Comparison of ENCODE assay signal across 19 mouse cellular contexts in the genomic region with DNA sequence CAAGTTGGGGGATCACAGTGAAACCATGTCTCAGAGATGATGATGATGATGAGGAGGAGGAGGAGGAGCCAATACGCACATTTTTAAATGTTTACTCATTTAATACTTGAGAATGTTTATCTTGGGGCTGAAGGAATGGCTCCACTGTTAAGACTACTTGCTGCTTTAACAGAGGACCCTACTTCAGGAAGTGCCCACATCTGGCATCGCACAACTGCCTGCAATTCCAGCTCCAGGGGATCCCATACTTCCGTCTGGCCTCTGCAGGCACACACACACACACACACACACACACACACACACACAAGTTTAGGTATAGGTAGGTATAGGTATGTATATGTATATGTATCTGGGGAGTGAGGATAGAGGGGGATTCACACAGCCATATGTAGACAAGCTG. TPM values are rescaled to one million over a fixed set of nuclear protein-coding genes. Genes with fewer than 3 reads are reported as not detected.
DNase-seq lines count a peak whose midpoint lies in the region; TF ChIP-seq lines count a peak whose summit lies in the region.
"Had no signal": no experiment of that assay in that cellular context is flagged by ENCODE, and none has a peak within 500 bp of the region (broad histone marks: within the 10 kb centered on the region; RNA-seq: fewer than 3 reads in every experiment).

No protein-coding gene starts in this region.

- no peaks in the 10 kb centered on the region for H3K36me3 ChIP-seq in C2C12 (ENCODE audit: control insufficient read depth, insufficient read depth)
- H3K36me3 ChIP-seq in myocyte (ENCODE audit: control insufficient read depth, insufficient read depth) = no peaks in the 10 kb centered on the region
- H3K36me3 ChIP-seq: G1E had no signal

- H3K4me3 ChIP-seq in C2C12 (ENCODE audit: insufficient read depth, poor library complexity, severe bottlenecking) (no peak overlapping the region), myocyte (no peak overlapping the region)

- no peaks in the 10 kb centered on the region for H3K79me3 ChIP-seq in C2C12 (ENCODE audit: low read depth)

- no peak overlapping the region for H3K4me2 ChIP-seq in myocyte (ENCODE audit: low read depth)

- H3K79me2 ChIP-seq in C2C12 (ENCODE audit: control insufficient read depth, insufficient read depth) (no peaks in the 10 kb centered on the region), myocyte (ENCODE audit: control insufficient read depth, insufficient read depth) (no peaks in the 10 kb centered on the region)

- no peaks in the 10 kb centered on the region for H3K27me3 ChIP-seq in C2C12 (ENCODE audit: control insufficient read depth, insufficient read depth, insufficient read length)
- H3K27me3 ChIP-seq in myocyte (ENCODE audit: control insufficient read depth, insufficient read depth, insufficient read length) = no peaks in the 10 kb centered on the region
- H3K27me3 ChIP-seq: CH12.LX, Patski had no signal

- TF ChIP-seq CTCF in C2C12 (IDR thresholded peaks at IDR 0.05; ENCODE audit: control insufficient read depth, insufficient read depth, insufficient read length) = no peak

- TF ChIP-seq POLR2A in myocyte (IDR thresholded peaks at IDR 0.05; ENCODE audit: insufficient read length, low read depth) = no peak

- DNase-seq in layer of hippocampus, adult 18-20 months (ENCODE audit: low spot score in 2 of 2) = no peak
- DNase-seq in left cerebral cortex, postnatal 4 days = no peak
- DNase-seq: adrenal gland, adult 2 months; adrenal gland, adult 8-10 months; adrenal gland, postnatal 10 days; adrenal gland, postnatal 14 days; adrenal gland, postnatal 25 days; adrenal gland, postnatal 36 days; B cell, adult 2 months; cerebellum, adult 11 months; cerebellum, adult 11-12 months; cerebellum, adult 18-20 months; cerebellum, adult 2 months had no signal

- intact Hi-C loops in left cerebral cortex, postnatal 4 days (cut with DNase I) = no loop called here

- no peak overlapping the region for H3ac ChIP-seq in C2C12 (ENCODE audit: control insufficient read depth, insufficient read length, low read depth)
- H3ac ChIP-seq in myocyte (ENCODE audit: control insufficient read depth, insufficient read length) = no peak overlapping the region

TF ChIP-seq in C2C12, 6 proteins besides CTCF, POLR2A, EP300 and RAD21:
- TF ChIP-seq USF1 (IDR thresholded peaks at IDR 0.05; ENCODE audit: low read depth) (no peak), CEBPB (IDR thresholded peaks at IDR 0.05; ENCODE audit: low read depth) (peak; percentile 78)
TF ChIP-seq in C2C12: peak in this region for 1.

TF ChIP-seq in myocyte, 11 proteins besides CTCF, POLR2A, EP300 and RAD21:
- TF ChIP-seq POLR2AphosphoS2 (IDR thresholded peaks at IDR 0.05; ENCODE audit: insufficient read length, low read depth) (no peak), CEBPB (IDR thresholded peaks at IDR 0.05; ENCODE audit: insufficient read depth, poor library complexity, severe bottlenecking) (peak; percentile 79), TCF3 (IDR thresholded peaks at IDR 0.05; ENCODE audit: insufficient read length, low read depth) (no peak)

RNA-seq across cellular contexts. Expression of gene Apob, which starts 6.6 kb away (rescaled TPM):
- polyA plus RNA-seq in C2C12 (2012; fragmentation: generic; extraction: Trizol) = 0.07 TPM
- polyA plus RNA-seq in myocyte (2012; fragmentation: generic; extraction: Trizol) = 0.01 TPM
- not detected for total RNA-seq in layer of hippocampus, adult 18-20 months (2021)
- under 1 TPM; 0.08 to 0.30 TPM for total RNA-seq in left cerebral cortex, postnatal 4 days (2021)
- total RNA-seq: CH12.LX, MEL had no signal
- polyA plus RNA-seq: G1E had no signal
